Mouse (Mus musculus) bone marrow, adult 2 months (tissue): ENCODE results near the gene Cyp2w1.

Experiments
- CTCF ChIP-seq: fragments of 200-500 bp; IDR thresholded peaks from 2 replicates; pipeline ENCODE4 v1.5.1; 2011; ENCODE audit warnings: low read length, control low read depth; ENCODE audit not compliant: control insufficient read depth, insufficient read depth
- POLR2A ChIP-seq: fragments of 200-500 bp; IDR thresholded peaks from 2 replicates; pipeline ENCODE4 v1.6.1; 2011; ENCODE audit warnings: low read depth, mild to moderate bottlenecking, control low read depth, low read length, borderline replicate concordance; ENCODE audit not compliant: control insufficient read depth

DNA sequence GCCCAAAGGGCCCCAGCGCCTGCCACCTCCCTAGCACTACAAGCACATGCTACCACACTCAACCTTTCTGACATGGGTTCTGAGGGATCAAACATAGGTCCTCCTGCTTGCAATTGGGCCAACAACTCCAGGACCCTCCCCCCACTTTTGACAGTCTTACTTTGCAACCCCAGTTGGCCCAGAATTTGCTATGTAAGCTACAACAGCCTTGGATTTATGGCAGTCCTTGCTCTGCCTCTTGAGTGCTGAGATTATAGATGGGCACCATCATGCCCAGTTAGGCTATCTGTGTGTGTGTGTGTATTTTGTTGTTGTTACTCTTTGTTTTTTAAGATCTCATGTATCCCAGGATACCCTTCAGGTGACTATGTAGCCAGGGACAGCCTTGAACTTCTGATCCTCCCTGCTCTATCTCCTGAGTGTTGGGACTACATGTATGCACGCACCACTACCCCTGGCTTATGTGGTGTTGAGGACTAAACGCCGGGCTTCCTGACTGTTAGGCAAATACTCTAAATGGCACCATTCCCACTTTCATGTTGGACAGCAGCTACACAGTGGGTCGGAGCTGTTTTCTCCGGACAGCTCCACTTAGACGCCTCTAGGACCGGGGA lies 27.5 kb downstream of the Cyp2w1 start:
- TF ChIP-seq CTCF (no peak), POLR2A (no peak)
